19 mouse cellular contexts compared by ENCODE assay signal in the genomic region with DNA sequence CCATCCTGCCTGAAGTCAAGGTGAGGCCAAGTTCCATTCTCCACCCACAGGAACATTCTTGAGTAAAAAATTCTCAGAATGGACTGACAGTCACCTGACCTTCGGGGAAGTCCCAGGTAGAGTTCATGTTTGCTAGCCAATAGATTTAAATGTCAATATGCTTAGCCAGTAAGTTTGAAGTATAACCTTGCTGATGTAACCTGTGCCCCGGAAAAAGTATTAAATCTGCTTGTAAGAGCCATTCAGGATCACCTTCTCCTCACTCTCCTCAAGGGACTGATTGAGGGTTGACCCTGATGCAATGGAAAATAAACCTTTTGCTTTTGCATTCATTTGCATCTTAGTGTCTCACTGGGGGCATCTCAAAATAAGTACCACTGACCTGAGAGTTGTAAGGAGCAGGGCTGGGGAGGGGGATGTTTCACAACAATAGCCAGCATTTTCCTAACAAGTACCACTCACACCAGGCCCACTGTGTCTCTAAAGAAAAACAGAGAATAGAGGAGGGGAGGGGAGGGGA.
"Had no signal": no experiment of that assay in that cellular context is flagged by ENCODE, and none has a peak within 500 bp of the region (broad histone marks: within the 10 kb centered on the region; RNA-seq: fewer than 3 reads in every experiment).

No protein-coding gene starts in this region.

- H3K4me1 ChIP-seq: liver, embryonic 13.5 days; neural tube, embryonic 12.5 days; neural tube, embryonic 15.5 days had no signal

- ATAC-seq: intestine, postnatal 0 days had no signal

- H3K4me2 ChIP-seq: liver, embryonic 13.5 days; midbrain, embryonic 11.5 days; neural tube, embryonic 12.5 days; neural tube, embryonic 15.5 days had no signal

- H3K4me3 ChIP-seq: layer of hippocampus, adult 2 months; liver, embryonic 13.5 days; neural tube, embryonic 12.5 days; neural tube, embryonic 15.5 days had no signal

- H3K9me3 ChIP-seq: liver, embryonic 13.5 days; neural tube, embryonic 12.5 days; neural tube, embryonic 15.5 days had no signal

- DNase-seq: kidney, postnatal 14 days; layer of hippocampus, adult 9-11 months; liver, embryonic 13.5 days; lung, adult 2 months; lung, postnatal 14 days; lung, postnatal 4 days; midbrain, embryonic 14.5 days; right cerebral cortex, adult 18-20 months; right cerebral cortex, postnatal 14 days; right cerebral cortex, postnatal 4 days; thymus, adult 2 months; thymus, postnatal 14 days; thymus, postnatal 4 days had no signal

- H3K9ac ChIP-seq: liver, embryonic 13.5 days; neural tube, embryonic 12.5 days; neural tube, embryonic 15.5 days had no signal

- H3K27ac ChIP-seq: layer of hippocampus, adult 2 months; liver, embryonic 13.5 days; neural tube, embryonic 12.5 days; neural tube, embryonic 15.5 days; stomach, postnatal 0 days had no signal

- H3K27me3 ChIP-seq: liver, embryonic 13.5 days; neural tube, embryonic 12.5 days; neural tube, embryonic 15.5 days had no signal

- H3K36me3 ChIP-seq: liver, embryonic 13.5 days; neural tube, embryonic 12.5 days; neural tube, embryonic 15.5 days had no signal
